Mouse (Mus musculus): ENCODE results near the gene Scgb2b3. TPM values are rescaled to one million over a fixed set of nuclear protein-coding genes. Genes with fewer than 3 reads are reported as not detected.

Scgb2b3 gene
- not detected for polyA plus RNA-seq (2017; shearing (Covaris generic))

GRCm38 (mm10) chr7:31362022-31362560 is at the start of gene Scgb2b3:
Gene Scgb2b3 (minus strand): TSS chr7:31362072.

GRCm38 (mm10) chr7:31375292-31375691 is 13.4 kb upstream of the Scgb2b3 start, which contains the start of gene Scgb1b3:
Gene Scgb1b3 (plus strand): TSS chr7:31375592.

Other genes with a start within 250 kb of the Scgb2b3 start
- 1.4 TPM for gene Hpn, start 246.8 kb downstream of the Scgb2b3 start, polyA plus RNA-seq (2017; shearing (Covaris generic))
- not detected for gene Scn1b, start 235.1 kb downstream of the Scgb2b3 start, polyA plus RNA-seq (2017; shearing (Covaris generic))
- 398 TPM for gene Gramd1a, start 206.2 kb downstream of the Scgb2b3 start, polyA plus RNA-seq (2017; shearing (Covaris generic))
- gene Scgb2b2, start 71.6 kb downstream of the Scgb2b3 start, polyA plus RNA-seq (2017; shearing (Covaris generic)), result not detected
- not detected for gene Scgb1b2, start 70.3 kb downstream of the Scgb2b3 start, polyA plus RNA-seq (2017; shearing (Covaris generic))
- not detected for gene Scgb1b3, start 13.5 kb upstream of the Scgb2b3 start, polyA plus RNA-seq (2017; shearing (Covaris generic))

Measured in effector memory CD4-positive, alpha-beta T cell, adult 5 months (primary cell).